Mouse (Mus musculus): ENCODE results near the gene Slc12a4.

DNA sequence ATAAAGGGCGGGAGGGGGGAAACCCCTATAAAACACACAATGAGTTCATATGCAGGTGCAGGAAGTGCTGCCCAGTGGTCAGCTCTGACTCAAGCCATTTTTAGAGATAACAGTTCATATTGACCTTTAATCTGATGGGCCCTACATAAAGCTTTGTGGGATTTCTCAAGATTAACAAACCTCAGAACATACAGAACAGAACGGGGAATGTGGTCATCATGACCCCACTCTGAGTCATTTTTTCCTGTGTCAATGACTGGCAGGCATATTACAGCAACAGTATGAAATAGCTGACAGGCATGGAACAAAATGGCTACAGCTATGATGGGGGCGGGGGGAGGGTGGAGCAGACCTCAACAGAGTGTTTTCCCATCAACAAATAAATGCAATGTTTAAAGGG lies 41.2 kb upstream of the Slc12a4 start:
- TF ChIP-seq POLR2A (IDR thresholded peaks at IDR 0.05; ENCODE audit: borderline replicate concordance, insufficient read depth, low read length) (no peak), CTCF (IDR thresholded peaks at IDR 0.05; ENCODE audit: borderline replicate concordance, insufficient read depth, low read depth, low read length) (no peak)

Measured in cerebellum, adult 2 months (tissue).